Mouse (Mus musculus) thymus, adult 2 months (tissue): ENCODE data around the gene Rhbdf2.

Source experiments
- CTCF ChIP-seq: fragments of 200-500 bp; IDR thresholded peaks from 2 replicates; pipeline ENCODE4 v1.5.1; 2012; ENCODE audit warnings: mild to moderate bottlenecking, control low read depth, low read length, moderate library complexity, borderline replicate concordance; ENCODE audit not compliant: control insufficient read depth, poor library complexity, insufficient read depth; ENCODE audit errors: extremely low read depth
- POLR2A ChIP-seq: fragments of 200-500 bp; IDR thresholded peaks from 2 replicates; pipeline ENCODE4 v1.6.1; 2012; ENCODE audit warnings: mild to moderate bottlenecking, low read length, control low read depth, moderate library complexity; ENCODE audit not compliant: control insufficient read depth, poor library complexity, insufficient read depth; ENCODE audit errors: extremely low read depth

DNA sequence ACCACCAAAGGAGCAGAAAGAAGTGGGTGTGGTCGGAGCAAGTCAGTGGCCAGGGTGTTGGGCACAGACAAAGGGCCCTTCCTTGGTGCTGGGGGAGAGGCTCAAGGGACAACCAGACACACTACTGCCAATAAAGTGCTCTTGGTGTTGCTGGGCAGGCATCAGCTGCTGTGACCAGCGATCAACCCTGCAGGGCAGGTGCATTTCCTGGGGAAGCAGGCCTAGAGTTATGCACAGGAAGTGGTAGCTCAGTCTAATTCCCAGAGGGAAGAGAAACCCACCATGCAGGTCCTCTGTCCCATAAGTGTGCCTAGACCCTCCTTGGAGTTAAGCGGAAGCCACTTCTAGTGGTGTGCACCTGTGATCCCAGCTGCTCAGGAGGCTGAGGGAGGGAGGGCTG, 19.1 kb downstream of the Rhbdf2 start:
- no peak for TF ChIP-seq POLR2A
- TF ChIP-seq CTCF = no peak
